Mouse (Mus musculus): ENCODE results near the gene Fgfr2. TPM values are rescaled to one million over a fixed set of nuclear protein-coding genes. Genes with fewer than 3 reads are reported as not detected.

Gene Fgfr2
- total and polyA plus RNA-seq, 2 experiments from 2014 or later, result 17.1 to 47.6 TPM

DNA sequence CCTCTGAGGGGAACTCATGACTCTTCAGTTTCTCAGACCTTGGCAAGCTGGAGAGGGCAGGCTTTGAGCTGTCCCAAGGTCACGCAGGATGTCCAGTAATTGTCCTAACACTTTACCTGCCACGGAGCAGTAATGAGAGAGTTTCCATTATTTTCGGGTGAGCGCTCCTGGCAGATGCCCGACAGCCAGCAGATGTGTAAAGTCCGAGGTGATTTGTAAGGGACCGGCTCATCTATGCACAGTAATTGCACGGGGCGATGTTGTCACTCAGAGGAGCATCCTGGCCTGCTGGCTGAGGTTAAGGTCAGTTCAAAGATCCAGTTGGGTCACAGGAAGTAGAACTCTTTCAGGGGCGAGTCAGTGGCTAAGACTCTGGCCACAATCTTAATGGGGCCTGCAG, 499.0 kb downstream of the Fgfr2 start:
- no peak for ATAC-seq

GRCm38 (mm10) chr7:132619975-132620918, 502.9 kb downstream of the Fgfr2 start:
- 91% methylated on average over 15 of the region's 15 CpGs for WGBS
- Histone ChIP-seq H3K27me3 (ENCODE audit: insufficient read depth, low read length) (no peaks in the 10 kb centered on the region), H3K9me3 (ENCODE audit: low read length) (no peaks in the 10 kb centered on the region), H3K9ac (no peak overlapping the region), H3K4me1 (ENCODE audit: insufficient read depth) (no peaks in the 10 kb centered on the region), H3K27ac (ENCODE audit: low read depth, low read length) (no peak overlapping the region), H3K36me3 (ENCODE audit: insufficient read depth) (no peaks in the 10 kb centered on the region), H3K4me3 (ENCODE audit: low read depth, low read length) (no peak overlapping the region), H3K4me2 (ENCODE audit: low read depth) (no peak overlapping the region)
- ATAC-seq (no peak), DNase-seq (no peak)
- no peak for TF ChIP-seq CTCF (IDR thresholded peaks at IDR 0.05; ENCODE audit: low read depth)

More for the DNA sequence above, 499.0 kb downstream of the Fgfr2 start:
- no peak overlapping the region for H3K27ac ChIP-seq (ENCODE audit: low read depth, low read length)
- H3K36me3 ChIP-seq (ENCODE audit: insufficient read depth), result no peaks in the 10 kb centered on the region
- H3K9me3 ChIP-seq (ENCODE audit: low read length), result no peaks in the 10 kb centered on the region
- no peaks in the 10 kb centered on the region for H3K27me3 ChIP-seq (ENCODE audit: insufficient read depth, low read length)
- DNase-seq, result no peak
- no peak overlapping the region for H3K4me2 ChIP-seq (ENCODE audit: low read depth)
- H3K4me1 ChIP-seq (ENCODE audit: insufficient read depth), result no peaks in the 10 kb centered on the region
- no peak for TF ChIP-seq CTCF (IDR thresholded peaks at IDR 0.05; ENCODE audit: low read depth)
- no peak overlapping the region for H3K9ac ChIP-seq
- 78% methylated on average over 10 of the region's 10 CpGs for whole genome bisulfite sequencing
- no peak overlapping the region for H3K4me3 ChIP-seq (ENCODE audit: low read depth, low read length)

- Histone ChIP-seq H3K36me3 (ENCODE audit: insufficient read depth) (no peaks in the 10 kb centered on the region), H3K4me1 (ENCODE audit: insufficient read depth) (no peaks in the 10 kb centered on the region), H3K27me3 (ENCODE audit: insufficient read depth, low read length) (no peaks in the 10 kb centered on the region), H3K4me3 (ENCODE audit: low read depth, low read length) (no peak overlapping the region), H3K9ac (no peak overlapping the region), H3K27ac (ENCODE audit: low read depth, low read length) (no peak overlapping the region), H3K9me3 (ENCODE audit: low read length) (no peaks in the 10 kb centered on the region), H3K4me2 (ENCODE audit: low read depth) (no peak overlapping the region)
- ATAC-seq, result no peak
- TF ChIP-seq CTCF (IDR thresholded peaks at IDR 0.05; ENCODE audit: low read depth), result no peak
- 95% methylated on average over 8 of the region's 8 CpGs for WGBS
- no peak for DNase-seq
Measured at GRCm38 (mm10) chr7:132619549-132619948, 503.6 kb downstream of the Fgfr2 start.

DNA sequence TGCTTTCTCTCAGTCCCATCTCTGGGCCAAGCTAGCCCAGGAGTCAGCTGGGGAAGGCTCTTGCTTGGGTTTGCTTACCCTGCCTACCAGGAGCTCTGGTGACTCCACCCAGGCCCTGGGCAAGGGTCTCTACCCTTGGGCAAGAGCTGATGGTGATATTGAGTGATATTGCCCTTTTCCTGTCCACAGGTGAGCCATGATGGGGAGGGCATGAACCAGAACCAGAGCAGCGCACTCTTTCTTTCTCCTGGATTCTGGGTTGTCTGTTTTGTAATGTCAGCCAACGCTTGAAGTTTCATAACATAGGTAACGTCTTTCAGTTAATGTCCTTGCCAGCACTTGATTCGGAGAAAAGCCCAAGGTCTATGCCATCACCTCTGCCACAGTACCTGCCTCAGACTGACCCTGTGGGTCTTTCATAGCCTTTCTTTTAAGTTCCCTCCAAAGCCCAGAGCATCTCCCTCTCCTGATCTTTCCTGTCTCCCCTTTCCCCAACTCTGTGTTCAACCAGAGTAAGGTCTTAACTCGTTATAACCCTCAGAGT, 506.1 kb downstream of the Fgfr2 start:
- Histone ChIP-seq H3K4me2 (ENCODE audit: low read depth) (no peak overlapping the region), H3K4me3 (ENCODE audit: low read depth, low read length) (no peak overlapping the region), H3K36me3 (ENCODE audit: insufficient read depth) (no peaks in the 10 kb centered on the region), H3K4me1 (ENCODE audit: insufficient read depth) (no peaks in the 10 kb centered on the region), H3K27ac (ENCODE audit: low read depth, low read length) (no peak overlapping the region), H3K27me3 (ENCODE audit: insufficient read depth, low read length) (no peaks in the 10 kb centered on the region), H3K9ac (no peak overlapping the region), H3K9me3 (ENCODE audit: low read length) (no peaks in the 10 kb centered on the region)
- ATAC-seq, result no peak
- no peak for TF ChIP-seq CTCF (IDR thresholded peaks at IDR 0.05; ENCODE audit: low read depth)
- DNase-seq, result no peak
- 85% methylated on average over 5 of the region's 5 CpGs for WGBS

DNA sequence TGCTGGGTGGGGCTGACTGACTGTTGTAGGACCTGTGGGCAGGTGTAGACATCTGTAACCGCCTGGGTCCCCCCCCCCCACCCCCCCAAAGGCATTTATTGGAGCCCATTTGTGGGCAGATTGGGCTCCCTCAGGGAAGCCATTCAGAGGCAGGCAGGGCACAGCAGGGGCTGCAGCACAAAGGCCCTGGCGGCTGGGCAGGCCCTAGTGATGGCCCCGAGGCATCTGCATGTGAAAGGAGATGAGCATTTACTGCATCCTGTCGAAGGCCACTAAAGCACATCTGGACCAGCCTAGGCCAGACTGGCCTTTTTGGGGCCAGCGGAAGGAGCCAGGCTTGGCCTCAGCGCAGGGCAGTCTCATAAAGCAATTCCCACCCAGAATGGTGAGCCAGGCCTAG, 506.8 kb downstream of the Fgfr2 start:
- Histone ChIP-seq H3K4me1 (ENCODE audit: insufficient read depth) (no peaks in the 10 kb centered on the region), H3K27me3 (ENCODE audit: insufficient read depth, low read length) (no peaks in the 10 kb centered on the region), H3K9ac (no peak overlapping the region), H3K36me3 (ENCODE audit: insufficient read depth) (no peaks in the 10 kb centered on the region), H3K4me3 (ENCODE audit: low read depth, low read length) (no peak overlapping the region), H3K9me3 (ENCODE audit: low read length) (no peaks in the 10 kb centered on the region), H3K4me2 (ENCODE audit: low read depth) (no peak overlapping the region), H3K27ac (ENCODE audit: low read depth, low read length) (no peak overlapping the region)
- WGBS, result 24% methylated on average over 6 of the region's 6 CpGs
- no peak for TF ChIP-seq CTCF (IDR thresholded peaks at IDR 0.05; ENCODE audit: low read depth)
- ATAC-seq (no peak), DNase-seq (no peak)

DNA sequence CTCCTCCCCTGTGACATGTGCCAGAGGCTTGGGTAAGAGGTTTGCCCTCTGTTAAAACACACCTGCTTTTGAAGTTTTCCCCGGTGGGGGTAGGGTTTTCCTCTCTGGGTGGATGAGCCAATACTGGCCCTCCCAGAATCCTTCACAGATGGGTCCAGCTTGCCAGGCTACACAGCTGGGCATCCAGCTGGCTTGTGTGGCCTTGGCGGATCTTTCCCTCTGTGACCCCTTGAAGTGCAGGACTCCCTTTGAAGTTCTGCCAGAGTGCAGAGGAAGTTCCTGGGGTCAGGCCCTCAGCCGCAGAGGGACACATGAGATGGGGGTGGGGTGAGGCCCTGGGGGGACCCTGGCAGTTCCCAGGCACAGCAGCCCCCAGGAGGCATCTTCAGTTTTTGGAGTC, 507.8 kb downstream of the Fgfr2 start:
- ATAC-seq, result no peak
- H3K9me3 ChIP-seq (ENCODE audit: low read length), result no peaks in the 10 kb centered on the region
- no peak overlapping the region for H3K27ac ChIP-seq (ENCODE audit: low read depth, low read length)
- 22% methylated on average over 3 of the region's 3 CpGs for WGBS
- no peaks in the 10 kb centered on the region for H3K4me1 ChIP-seq (ENCODE audit: insufficient read depth)
- no peak overlapping the region for H3K4me2 ChIP-seq (ENCODE audit: low read depth)
- no peak overlapping the region for H3K4me3 ChIP-seq (ENCODE audit: low read depth, low read length)
- no peaks in the 10 kb centered on the region for H3K36me3 ChIP-seq (ENCODE audit: insufficient read depth)
- DNase-seq, result no peak
- no peaks in the 10 kb centered on the region for H3K27me3 ChIP-seq (ENCODE audit: insufficient read depth, low read length)
- TF ChIP-seq CTCF (IDR thresholded peaks at IDR 0.05; ENCODE audit: low read depth), result no peak
- no peak overlapping the region for H3K9ac ChIP-seq

DNA sequence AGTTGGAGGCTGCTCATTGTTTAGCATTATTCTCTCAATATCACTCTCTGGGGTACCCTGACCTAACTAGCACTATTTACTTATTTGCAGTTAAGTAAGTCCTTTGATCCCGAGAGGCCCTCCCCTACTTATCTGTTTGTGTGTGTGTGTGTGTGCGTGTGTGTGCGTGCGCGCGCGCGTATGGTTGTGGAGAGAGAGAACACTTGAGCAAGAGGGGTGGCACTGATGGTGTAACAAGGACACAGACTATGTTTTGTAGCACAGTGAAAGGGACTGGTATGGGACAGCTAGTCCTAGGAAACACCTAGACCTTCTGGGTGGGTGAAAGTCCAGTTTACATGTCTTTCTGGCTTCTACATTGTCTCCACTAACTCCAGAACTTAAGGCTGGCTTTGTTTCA, 511.6 kb downstream of the Fgfr2 start:
- WGBS, result 97% methylated on average over 8 of the region's 8 CpGs
- H3K27ac ChIP-seq (ENCODE audit: low read depth, low read length), result no peak overlapping the region
- no peak overlapping the region for H3K4me2 ChIP-seq (ENCODE audit: low read depth)
- no peak for DNase-seq
- H3K27me3 ChIP-seq (ENCODE audit: insufficient read depth, low read length), result no peaks in the 10 kb centered on the region
- no peak for ATAC-seq
- no peaks in the 10 kb centered on the region for H3K36me3 ChIP-seq (ENCODE audit: insufficient read depth)
- H3K9me3 ChIP-seq (ENCODE audit: low read length), result no peaks in the 10 kb centered on the region
- TF ChIP-seq CTCF (IDR thresholded peaks at IDR 0.05; ENCODE audit: low read depth), result no peak
- H3K4me1 ChIP-seq (ENCODE audit: insufficient read depth), result peaks cover 4% of the 10 kb centered on the region; the same call in 1 of the 2 replicates
- H3K9ac ChIP-seq, result no peak overlapping the region
- no peak overlapping the region for H3K4me3 ChIP-seq (ENCODE audit: low read depth, low read length)

All from forebrain, postnatal 0 days (tissue).